Mouse (Mus musculus) skeletal muscle tissue, adult 2 months (tissue): ENCODE results near the gene Tshz3.

Experiments
- DNase-seq: peaks from one replicate; pipeline ENCODE4 v3.0.0-alpha.2; 2012; ENCODE audit warnings: low read depth, low spot score

Tshz3 gene

GRCm38 (mm10) chr7:36784243-36784773 lies 86.4 kb downstream of the Tshz3 start:
- no peak for DNase-seq

DNA sequence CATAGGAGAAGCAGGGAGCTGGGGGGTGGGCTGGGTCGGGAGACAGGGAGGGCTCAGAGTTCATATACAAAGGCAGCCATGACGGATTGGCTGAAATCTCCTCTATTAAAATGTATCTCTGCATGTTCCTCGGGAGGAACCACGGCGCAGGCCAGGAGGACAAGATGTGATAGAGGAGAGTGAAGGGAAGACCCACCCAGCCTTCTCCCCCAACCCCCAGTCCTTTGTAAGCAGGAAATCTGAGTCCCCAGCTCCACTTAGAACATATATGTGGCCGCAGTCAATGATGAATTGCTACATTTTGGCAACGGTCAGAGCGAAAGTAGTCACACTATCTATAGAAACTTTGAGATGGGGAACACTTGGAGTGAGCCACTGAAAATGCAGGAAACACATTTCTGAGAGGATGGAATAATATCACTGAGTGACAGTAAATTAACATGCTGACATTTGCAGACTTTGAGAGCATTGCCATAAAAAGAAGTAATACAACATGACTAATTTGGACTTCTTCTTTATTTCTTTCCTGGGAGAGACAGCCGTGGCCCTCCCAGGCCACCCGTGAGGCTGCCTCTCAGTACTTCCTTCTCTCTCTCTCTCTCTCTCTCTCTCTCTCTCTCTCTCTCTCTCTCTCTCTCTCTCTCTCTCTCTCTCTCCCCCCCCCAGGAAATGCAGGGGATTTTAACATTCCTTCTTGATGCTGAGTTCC lies 88.9 kb downstream of the Tshz3 start:
- DNase-seq = no peak

GRCm38 (mm10) chr7:36796392-36797187 lies 98.7 kb downstream of the Tshz3 start:
- peak; percentile 19 for DNase-seq
